Mouse (Mus musculus) spleen, adult 18-20 months (tissue): Measurements from ENCODE around the gene Prrt3.

Source experiments
- DNase-seq, 2 experiments: peaks; one replicate each; pipeline ENCODE4 v3.0.0; 2022; ENCODE audit warnings: mixed read lengths in 2 of 2

Gene Prrt3

GRCm38 (mm10) chr6:113501388-113502084 lies at the start of gene Prrt3:
Prrt3 (minus strand) TSS chr6:113501931.
- no peak for DNase-seq

DNA sequence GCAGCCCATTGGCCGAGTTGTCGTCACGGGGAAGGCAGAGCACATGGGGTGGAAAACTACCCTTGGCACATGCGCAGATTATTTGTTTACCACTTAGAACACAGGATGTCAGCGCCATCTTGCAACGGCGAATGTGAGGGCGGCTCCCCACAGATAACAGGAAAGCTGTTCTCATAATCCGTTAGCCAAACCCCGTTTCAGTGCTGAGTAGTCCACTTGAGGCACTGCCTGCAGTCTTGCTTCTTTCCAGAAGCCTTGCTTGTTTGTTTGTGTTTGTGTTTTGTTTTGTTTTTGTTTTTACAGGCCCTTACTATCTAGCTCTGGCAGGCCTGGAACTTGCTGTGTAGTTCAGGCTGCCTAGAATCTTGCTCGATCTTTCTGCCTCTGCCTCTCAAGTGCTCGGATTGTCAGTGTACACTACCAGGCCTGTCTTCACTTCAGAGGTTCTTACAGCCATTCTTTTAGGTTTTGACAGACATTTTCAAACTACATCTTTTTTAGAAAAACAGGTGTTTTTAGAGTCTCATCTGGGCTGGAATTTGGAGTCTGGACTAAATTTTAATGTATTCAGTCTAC lies 42.3 kb upstream of the Prrt3 start:
- DNase-seq, result no peak

GRCm38 (mm10) chr6:113541610-113542009 lies 39.9 kb upstream of the Prrt3 start:
- no peak for DNase-seq

DNA sequence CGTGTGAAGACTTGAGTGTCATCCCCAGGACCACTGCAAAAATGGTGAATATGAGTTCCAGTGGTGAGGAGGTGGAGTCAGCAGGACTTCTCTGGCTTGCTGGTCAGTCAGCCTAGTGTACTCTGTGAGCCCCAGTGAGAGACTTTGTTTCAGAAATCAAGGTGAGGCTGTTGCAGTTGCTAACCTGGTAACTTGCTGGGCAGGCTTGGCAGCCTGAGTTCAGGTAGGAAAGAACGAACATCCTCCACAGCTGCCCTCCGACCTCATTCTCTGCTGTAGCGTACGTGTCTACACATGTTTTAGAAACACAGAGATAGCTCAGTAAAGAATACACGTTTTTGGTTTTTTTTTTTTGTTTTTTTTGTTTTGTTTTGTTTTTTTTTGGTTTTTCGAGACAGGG lies 33.2 kb upstream of the Prrt3 start:
- no peak for DNase-seq

DNA sequence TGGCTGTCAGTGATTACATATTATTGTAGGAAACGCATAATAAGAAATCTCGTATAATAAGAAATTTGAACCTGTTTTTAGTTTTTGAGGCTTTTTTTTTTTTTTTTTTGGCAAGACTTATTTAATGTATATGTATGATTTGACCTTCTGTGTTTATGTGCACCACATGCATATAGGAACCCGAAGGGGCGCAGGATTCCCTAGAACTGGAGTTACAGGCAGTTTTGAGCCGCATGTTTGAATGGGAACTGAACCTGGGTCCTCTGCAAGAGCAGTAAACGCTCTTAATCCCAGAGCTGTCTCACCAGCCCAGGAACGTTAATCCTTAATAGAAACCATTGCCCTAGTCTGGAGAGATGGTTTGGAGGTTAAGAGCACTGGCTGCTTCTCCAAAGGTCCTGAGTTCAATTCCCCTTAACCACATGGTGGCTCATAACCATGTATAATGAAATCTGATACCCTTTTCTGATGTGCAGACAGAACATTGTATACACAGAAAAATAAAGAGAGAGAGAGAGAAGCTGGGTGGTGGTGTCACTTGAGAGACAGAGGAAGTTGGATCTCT lies 30.2 kb upstream of the Prrt3 start:
- DNase-seq, result no peak

DNA sequence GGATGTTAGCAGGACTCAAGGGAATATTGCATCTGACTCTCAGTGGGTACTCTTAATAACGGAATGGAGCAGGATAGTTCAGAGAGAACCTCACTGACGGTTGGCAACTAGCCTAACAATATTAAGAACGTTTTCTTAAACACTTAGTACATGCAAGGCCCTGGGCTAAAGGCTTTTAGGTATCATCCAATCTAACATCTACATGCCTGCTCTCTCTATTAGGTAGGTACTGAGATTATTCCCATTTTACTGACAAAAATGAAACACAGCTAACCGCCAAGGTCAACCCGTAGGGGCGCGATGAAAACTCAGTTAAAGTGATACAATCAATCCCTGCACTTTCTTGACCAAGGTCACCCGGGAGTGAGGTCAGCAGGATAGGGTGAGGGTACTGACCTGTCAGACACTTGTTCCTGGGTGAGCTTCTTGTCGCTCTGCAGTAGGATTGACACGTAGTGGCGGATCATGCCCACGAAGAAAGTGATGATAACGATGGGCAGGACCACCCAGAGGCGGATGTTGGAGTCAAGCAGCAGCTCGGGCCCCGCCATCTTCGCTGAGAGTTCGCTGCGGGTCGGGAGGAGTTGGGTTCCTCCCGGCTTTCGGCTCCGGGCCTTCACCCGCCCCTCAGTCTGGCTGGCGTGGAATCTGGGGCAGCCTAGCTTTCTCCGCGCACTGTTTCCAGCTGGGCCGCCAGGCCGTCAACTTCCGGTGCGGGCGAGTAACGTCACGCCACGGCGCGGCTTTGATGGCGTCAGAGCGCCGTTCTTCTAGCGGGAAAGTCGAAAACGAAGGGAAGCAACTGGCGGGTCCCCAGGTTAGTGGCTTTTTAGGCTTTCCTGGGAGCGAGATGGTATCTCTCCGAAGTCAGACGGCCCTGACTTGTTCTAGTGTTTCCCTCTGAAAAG lies 29.5 kb upstream of the Prrt3 start, which contains the start of the genes Emc3 and Fancd2:
Gene Emc3 (minus strand): TSS at position 721 of the 908 bp plus-strand sequence.
Gene Fancd2 (plus strand): TSS at position 751 of the 908 bp plus-strand sequence.
- peak; percentile 81 to 94 for DNase-seq

GRCm38 (mm10) chr6:113523420-113523819 lies 21.7 kb upstream of the Prrt3 start:
- no peak for DNase-seq

- no peak for DNase-seq
These were observed 20.6 kb upstream of the Prrt3 start for GRCm38 (mm10) chr6:113522310-113522709.

DNA sequence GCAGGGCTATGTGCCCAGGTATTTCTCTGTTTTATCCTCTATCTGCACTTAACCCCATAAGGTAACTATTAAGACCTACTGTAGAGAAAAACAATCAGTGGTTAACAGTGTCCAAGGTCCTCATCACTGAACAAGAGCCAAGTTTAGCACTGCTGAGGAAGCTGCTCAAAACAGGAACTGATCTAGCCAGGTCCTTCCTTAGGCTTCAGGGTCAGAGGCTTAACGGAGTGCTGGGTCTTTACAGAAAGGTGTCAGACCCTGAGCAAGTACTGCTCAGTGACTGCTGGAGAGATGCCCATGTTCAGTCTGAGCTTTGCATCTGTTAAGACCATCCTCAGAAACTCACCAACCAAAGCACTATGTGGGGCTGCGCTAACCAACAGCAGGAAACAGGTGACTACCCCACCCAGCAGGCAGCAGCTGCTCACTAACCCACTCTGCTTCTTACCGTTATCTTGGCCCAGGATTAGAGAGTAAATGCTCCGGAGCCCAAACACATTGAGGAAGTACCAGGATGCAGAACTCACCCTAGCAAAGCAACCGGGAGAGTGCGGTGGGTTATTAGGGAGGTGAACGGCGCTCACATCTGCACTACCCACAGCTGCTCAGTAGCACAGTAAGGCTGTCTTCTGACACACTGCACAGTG lies 15.8 kb upstream of the Prrt3 start:
- DNase-seq, result no peak

DNA sequence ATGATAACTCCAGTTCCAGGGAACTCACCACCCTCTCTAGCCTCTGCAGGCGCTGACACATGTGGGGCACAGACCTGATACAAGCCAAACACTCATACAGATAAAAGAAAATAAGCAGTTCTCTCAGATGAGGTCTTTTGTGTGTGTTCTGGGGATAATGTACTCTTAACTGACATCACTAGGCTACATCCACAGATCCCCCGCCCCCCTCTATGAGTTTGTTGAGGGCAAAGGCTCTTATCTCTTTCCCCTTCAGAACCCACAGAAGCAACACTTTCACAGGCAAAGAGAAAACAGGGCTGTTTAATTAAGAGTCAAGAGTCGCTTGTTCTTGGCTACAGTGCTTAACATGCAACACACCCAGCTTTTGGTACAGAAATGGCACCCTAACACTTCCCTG lies 12.9 kb upstream of the Prrt3 start:
- no peak for DNase-seq

- no peak for DNase-seq
These were observed 12.2 kb upstream of the Prrt3 start for GRCm38 (mm10) chr6:113513944-113514343.

DNA sequence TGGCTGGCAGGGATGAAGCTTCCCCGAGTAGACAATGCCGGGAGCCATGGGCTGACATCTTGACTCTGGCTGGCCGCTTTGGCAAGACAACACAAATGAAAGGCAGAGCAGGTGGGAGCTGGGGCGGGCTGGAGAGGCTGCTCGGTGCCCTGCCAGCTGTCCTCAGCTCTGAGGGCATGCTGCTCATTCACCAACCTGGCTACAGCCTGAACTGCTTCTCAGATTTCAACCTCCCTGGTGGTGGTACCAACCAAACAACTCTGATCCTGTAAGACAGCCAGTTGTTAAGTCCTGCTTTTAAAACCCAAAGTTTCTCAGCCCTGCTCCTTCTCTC lies 7.2 kb upstream of the Prrt3 start:
- DNase-seq, result no peak

DNA sequence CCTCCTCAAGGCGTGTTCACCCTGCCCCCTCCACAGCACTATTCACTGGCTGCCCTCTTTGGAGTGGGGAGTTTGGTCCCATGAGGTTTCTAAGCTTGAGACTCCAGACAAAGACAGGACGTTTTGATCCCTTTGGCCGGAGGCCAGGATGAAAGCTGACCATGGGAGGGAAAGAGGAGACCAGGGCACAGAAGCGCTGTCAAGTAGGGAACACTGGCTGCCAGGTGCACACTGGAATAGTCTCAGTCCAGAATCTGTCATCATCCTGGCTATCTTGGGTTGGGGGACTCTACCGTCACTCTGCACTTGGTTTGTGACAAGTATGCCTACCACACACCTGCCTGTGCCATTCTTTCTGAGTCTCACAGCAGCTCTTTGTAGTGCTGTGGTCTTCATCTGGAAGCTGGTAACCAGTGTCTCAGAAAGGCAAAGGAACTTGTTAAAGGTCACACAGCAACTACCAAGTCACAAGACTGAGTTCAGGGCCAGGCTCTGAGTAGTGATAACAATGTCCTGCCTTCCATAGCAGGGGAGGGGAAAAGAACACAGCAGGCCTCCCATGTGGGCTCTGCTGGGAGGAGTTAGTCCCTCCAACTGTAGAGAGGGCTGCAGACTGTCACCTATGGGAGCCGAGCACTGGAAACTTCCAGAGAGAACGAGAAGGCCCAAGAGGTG lies 6.7 kb upstream of the Prrt3 start:
- DNase-seq, result no peak

DNA sequence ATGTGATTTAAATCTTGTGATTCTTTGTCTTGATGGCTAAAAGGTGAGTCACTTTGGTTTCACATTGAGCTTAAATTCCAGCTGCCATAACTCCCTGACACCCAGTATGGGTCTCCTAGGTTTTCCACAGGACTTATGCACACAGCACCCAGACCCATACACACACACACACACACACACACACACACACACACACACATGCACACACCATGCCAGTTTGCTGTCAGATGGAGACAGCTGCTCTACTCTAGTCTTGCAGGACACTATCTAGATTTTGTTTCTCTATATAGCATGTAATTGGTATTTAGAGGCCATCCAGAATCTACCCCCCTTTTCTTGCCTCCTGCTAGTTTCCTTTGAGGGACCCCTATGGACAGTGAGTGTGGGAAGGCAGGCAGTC lies 5.4 kb upstream of the Prrt3 start:
- no peak for DNase-seq

- DNase-seq, result no peak
These were observed 4.0 kb upstream of the Prrt3 start for GRCm38 (mm10) chr6:113505689-113506088.

DNA sequence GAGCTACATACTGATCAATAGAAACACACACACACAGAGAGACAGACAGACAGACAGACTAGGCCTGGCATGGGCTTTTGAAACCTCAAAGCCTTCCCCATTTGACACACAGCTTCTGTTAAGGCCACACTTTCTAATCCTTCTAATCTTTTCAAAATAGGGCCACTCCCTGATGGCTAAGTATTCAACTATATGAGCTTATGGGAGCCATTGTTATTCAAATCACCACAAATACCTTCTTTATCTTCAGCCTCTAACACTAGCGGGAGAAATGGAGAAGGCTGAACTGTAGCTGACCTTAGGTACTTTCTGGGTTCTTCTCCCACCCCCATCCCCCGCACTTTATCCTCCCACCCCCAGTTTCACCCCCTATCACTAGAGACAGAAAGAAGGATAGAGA lies 1.1 kb upstream of the Prrt3 start:
- DNase-seq, result no peak

- no peak for DNase-seq
These were observed 2.4 kb downstream of the Prrt3 start for GRCm38 (mm10) chr6:113499346-113499745.

DNA sequence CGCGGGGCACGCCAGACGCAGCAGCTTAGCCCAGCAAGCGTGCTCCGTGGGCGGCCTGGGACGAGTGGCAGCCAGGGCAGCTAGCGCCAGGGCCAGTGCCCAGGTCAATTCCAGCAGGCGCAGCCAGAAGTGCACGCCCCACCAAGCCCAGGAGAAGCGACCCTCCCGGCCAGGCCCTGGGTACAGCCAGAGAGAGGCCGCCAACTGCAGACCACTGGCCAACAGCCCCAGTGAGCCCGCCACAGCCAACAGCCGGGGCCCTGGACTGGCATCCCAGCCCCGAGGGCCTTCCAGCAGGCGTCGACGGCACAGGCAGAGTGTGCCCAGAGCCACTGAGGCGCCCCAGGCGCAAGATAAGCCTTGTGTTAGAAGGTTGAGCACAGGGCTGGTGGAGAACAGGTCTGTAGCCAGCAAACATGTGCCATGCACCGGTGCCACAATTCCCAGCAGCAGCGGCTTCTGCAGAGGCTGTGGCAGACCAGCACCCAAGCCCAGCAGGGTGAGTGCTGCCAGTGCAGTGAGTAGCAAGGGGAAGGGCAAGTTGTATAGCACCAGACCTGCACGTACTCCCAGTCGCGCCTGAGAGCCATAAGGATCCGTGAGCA lies 6.6 kb downstream of the Prrt3 start:
- no peak for DNase-seq

DNA sequence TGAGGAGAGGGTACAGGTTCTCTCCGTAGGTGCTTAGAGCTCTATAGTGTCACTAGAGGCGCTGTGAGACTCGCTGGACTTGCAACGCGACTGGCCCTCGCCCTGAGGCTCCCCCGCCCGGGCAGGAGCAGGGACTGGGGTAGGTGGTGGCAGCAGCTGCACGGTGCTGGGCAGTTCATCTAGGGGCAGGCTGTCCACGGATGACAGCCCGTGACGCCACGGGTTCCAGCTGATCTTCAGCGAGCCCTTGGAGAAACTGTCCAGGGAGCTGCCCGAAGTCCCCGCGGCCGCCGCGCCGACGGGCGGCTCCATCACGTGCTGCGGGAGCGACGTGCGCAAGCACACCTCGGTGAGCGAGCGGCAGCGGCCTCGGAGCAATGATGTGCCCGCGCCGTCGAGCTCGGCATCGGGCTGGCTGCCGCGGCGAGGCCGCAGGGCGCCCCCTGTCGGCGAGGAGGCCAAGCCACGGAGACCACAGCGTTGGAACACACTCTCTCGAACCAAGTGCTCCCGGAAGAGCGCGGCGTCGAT lies 7.4 kb downstream of the Prrt3 start:
- DNase-seq, result peak; percentile 76 to 84

GRCm38 (mm10) chr6:113492101-113492864 lies 9.4 kb downstream of the Prrt3 start:
- no peak for DNase-seq

DNA sequence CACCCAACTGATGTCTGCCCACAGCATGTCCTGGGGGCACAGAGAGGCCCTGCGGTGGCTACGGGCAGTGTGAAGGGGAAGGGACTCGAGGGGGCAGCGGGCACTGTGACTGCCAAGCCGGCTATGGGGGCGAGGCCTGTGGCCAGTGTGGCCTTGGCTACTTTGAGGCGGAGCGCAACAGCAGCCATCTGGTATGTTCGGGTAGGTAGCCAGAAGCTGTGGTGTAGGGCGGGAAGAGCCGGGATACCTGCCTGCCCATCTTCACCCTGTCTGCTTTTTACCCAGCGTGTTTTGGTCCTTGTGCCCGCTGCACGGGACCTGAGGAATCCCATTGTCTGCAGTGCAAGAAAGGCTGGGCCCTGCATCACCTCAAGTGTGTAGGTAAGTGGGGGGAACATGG lies 12.3 kb downstream of the Prrt3 start:
- DNase-seq, result no peak
